Mouse (Mus musculus) heart, embryonic 12.5 days (tissue): ENCODE data around the gene Col4a4. TPM values are rescaled to one million over a fixed set of nuclear protein-coding genes. Genes with fewer than 3 reads are reported as not detected.

Experiments
- ATAC-seq: fragments of 200-750 bp; cut with Nextera tagmentation; 2 replicates; pipeline ENCODE4 v1.8.0; 2017; ENCODE audit warnings: moderate TSS enrichment, moderate library complexity; ENCODE audit not compliant: insufficient number of reproducible peaks, low FRiP score
- H3K27ac ChIP-seq: fragments of 300-500 bp; sonication (generic); 2 replicates; pipeline ENCODE4 v1.5.1; 2016; ENCODE audit warnings: mild to moderate bottlenecking, moderate library complexity; ENCODE audit not compliant: poor library complexity, severe bottlenecking
- H3K27me3 ChIP-seq: fragments of 300-500 bp; sonication (generic); replicated peaks from 2 replicates; pipeline ENCODE4 v1.6.1; 2016; ENCODE audit warnings: mild to moderate bottlenecking, moderate library complexity
- H3K36me3 ChIP-seq: fragments of 300-500 bp; sonication (generic); 2 replicates; pipeline ENCODE4 v1.6.1; 2016; ENCODE audit warnings: mild to moderate bottlenecking, moderate library complexity
- H3K4me1 ChIP-seq: fragments of 300-500 bp; sonication (generic); replicated peaks from 2 replicates; pipeline ENCODE4 v1.6.1; 2016; ENCODE audit warnings: mild to moderate bottlenecking
- H3K4me2 ChIP-seq: fragments of 300-500 bp; sonication (generic); 2 replicates; pipeline ENCODE4 v1.6.1; 2016; ENCODE audit warnings: mild to moderate bottlenecking, moderate library complexity
- H3K4me3 ChIP-seq: fragments of 300-500 bp; sonication (generic); 2 replicates; pipeline ENCODE4 v1.5.1; 2016; ENCODE audit warnings: mild to moderate bottlenecking
- H3K9ac ChIP-seq: fragments of 300-500 bp; sonication (generic); 2 replicates; pipeline ENCODE4 v1.6.1; 2016; ENCODE audit warnings: mild to moderate bottlenecking, moderate library complexity
- H3K9me3 ChIP-seq: fragments of 300-500 bp; sonication (generic); replicated peaks from 2 replicates; pipeline ENCODE4 v1.6.1; 2016; ENCODE audit warnings: mild to moderate bottlenecking, moderate library complexity
- WGBS: fragments of 180-500 bp; shearing (Covaris S2); methylation state at CpG from one replicate; pipeline ENCODE4 v1.1.7; 2016; 5-methylcytosine and 5-hydroxymethylcytosine counted together
- polyA plus RNA-seq: library from polyadenylated mRNA; unstranded; fragments of >200 nt; fragmentation: Nextera tagmentation; extraction: Ambion mirVana; gene quantifications from 2 replicates; pipeline ENCODE4 v1.2.1, GENCODE M21; 2016

Gene Col4a4
- polyA plus RNA-seq, 1 experiment from 2014 or later = 0.33 TPM

GRCm38 (mm10) chr1:82618001-82618400 is 31.4 kb upstream of the Col4a4 start:
- H3K36me3 ChIP-seq = no peaks in the 10 kb centered on the region
- 77% methylated on average over 5 of the region's 5 CpGs for WGBS
- ATAC-seq = no peak
- no peak overlapping the region for H3K27ac ChIP-seq
- no peaks in the 10 kb centered on the region for H3K27me3 ChIP-seq
- peaks cover 5% of the 10 kb centered on the region; the same call in 1 of the 2 replicates for H3K4me1 ChIP-seq
- no peak overlapping the region for H3K4me3 ChIP-seq
- no peak overlapping the region for H3K4me2 ChIP-seq
- H3K9ac ChIP-seq = no peak overlapping the region
- H3K9me3 ChIP-seq = no peaks in the 10 kb centered on the region

- Histone ChIP-seq H3K4me1 (peaks cover 5% of the 10 kb centered on the region; the same call in 1 of the 2 replicates), H3K9me3 (no peaks in the 10 kb centered on the region), H3K4me3 (no peak overlapping the region), H3K4me2 (no peak overlapping the region), H3K27me3 (no peaks in the 10 kb centered on the region), H3K9ac (no peak overlapping the region), H3K27ac (no peak overlapping the region), H3K36me3 (no peaks in the 10 kb centered on the region)
- no peak for ATAC-seq
- WGBS = 85% methylated on average over 9 of the region's 9 CpGs
Observed at GRCm38 (mm10) chr1:82612061-82612660, 25.5 kb upstream of the Col4a4 start.

- Histone ChIP-seq H3K9me3 (no peaks in the 10 kb centered on the region), H3K27me3 (no peaks in the 10 kb centered on the region; the same call in 1 of the 2 replicates), H3K9ac (no peak overlapping the region), H3K27ac (no peak overlapping the region), H3K4me1 (no peaks in the 10 kb centered on the region), H3K4me2 (no peak overlapping the region), H3K4me3 (no peak overlapping the region), H3K36me3 (no peaks in the 10 kb centered on the region)
- ATAC-seq = no peak
- WGBS = 68% methylated on average over 9 of the region's 9 CpGs
Observed at GRCm38 (mm10) chr1:82608646-82609262, 22.1 kb upstream of the Col4a4 start.

- H3K4me2 ChIP-seq = no peak overlapping the region
- H3K4me1 ChIP-seq = peaks cover 5% of the 10 kb centered on the region; the same call in 1 of the 2 replicates
- H3K27me3 ChIP-seq = no peaks in the 10 kb centered on the region; the same call in 1 of the 2 replicates
- no peak overlapping the region for H3K27ac ChIP-seq
- 73% methylated on average over 7 of the region's 7 CpGs for WGBS
- no peaks in the 10 kb centered on the region for H3K9me3 ChIP-seq
- H3K4me3 ChIP-seq = no peak overlapping the region
- H3K36me3 ChIP-seq = no peaks in the 10 kb centered on the region
- no peak overlapping the region for H3K9ac ChIP-seq
- ATAC-seq = no peak
Observed at GRCm38 (mm10) chr1:82605856-82606255, 19.2 kb upstream of the Col4a4 start.

- peaks cover under 1% of the 10 kb centered on the region; the same call in 1 of the 2 replicates for H3K9me3 ChIP-seq
- H3K4me2 ChIP-seq = no peak overlapping the region
- H3K27ac ChIP-seq = no peak overlapping the region
- no peak overlapping the region for H3K4me3 ChIP-seq
- peaks cover 5% of the 10 kb centered on the region; the same call in 1 of the 2 replicates for H3K4me1 ChIP-seq
- H3K9ac ChIP-seq = no peak overlapping the region
- ATAC-seq = no peak
- WGBS = 76% methylated on average over 7 of the region's 7 CpGs
- H3K27me3 ChIP-seq = no peaks in the 10 kb centered on the region; the same call in 1 of the 2 replicates
- H3K36me3 ChIP-seq = no peaks in the 10 kb centered on the region
Observed at GRCm38 (mm10) chr1:82605347-82605746, 18.7 kb upstream of the Col4a4 start.

- WGBS = 53% methylated on average over 7 of the region's 7 CpGs
- no peak overlapping the region for H3K4me2 ChIP-seq
- H3K9ac ChIP-seq = no peak overlapping the region
- H3K36me3 ChIP-seq = no peaks in the 10 kb centered on the region
- H3K27ac ChIP-seq = no peak overlapping the region
- no peak overlapping the region for H3K4me3 ChIP-seq
- no peak for ATAC-seq
- peaks cover 5% of the 10 kb centered on the region; the same call in 1 of the 2 replicates for H3K4me1 ChIP-seq
- no peaks in the 10 kb centered on the region; the same call in 1 of the 2 replicates for H3K27me3 ChIP-seq
- peaks cover 3% of the 10 kb centered on the region; the same call in 1 of the 2 replicates for H3K9me3 ChIP-seq
Observed at GRCm38 (mm10) chr1:82603198-82603950, 16.7 kb upstream of the Col4a4 start.

GRCm38 (mm10) chr1:82596864-82597596 is 10.4 kb upstream of the Col4a4 start:
- Histone ChIP-seq H3K36me3 (no peaks in the 10 kb centered on the region), H3K27me3 (no peaks in the 10 kb centered on the region), H3K27ac (no peak overlapping the region), H3K9ac (no peak overlapping the region), H3K9me3 (peaks cover 3% of the 10 kb centered on the region; the same call in 1 of the 2 replicates), H3K4me3 (no peak overlapping the region), H3K4me1 (peaks cover 9% of the 10 kb centered on the region), H3K4me2 (no peak overlapping the region)
- no peak for ATAC-seq
- 47% methylated on average over 6 of the region's 6 CpGs for WGBS

GRCm38 (mm10) chr1:82590266-82590665 is 3.6 kb upstream of the Col4a4 start:
- ATAC-seq = no peak
- no peak overlapping the region for H3K4me3 ChIP-seq
- H3K4me1 ChIP-seq = peaks cover 12% of the 10 kb centered on the region
- H3K36me3 ChIP-seq = no peaks in the 10 kb centered on the region
- WGBS = 48% methylated on average over 4 of the region's 4 CpGs
- H3K4me2 ChIP-seq = no peak overlapping the region
- no peak overlapping the region for H3K9ac ChIP-seq
- H3K27ac ChIP-seq = no peak overlapping the region
- H3K9me3 ChIP-seq = no peaks in the 10 kb centered on the region
- H3K27me3 ChIP-seq = peaks cover 21% of the 10 kb centered on the region

- no peaks in the 10 kb centered on the region for H3K9me3 ChIP-seq
- peaks cover 26% of the 10 kb centered on the region for H3K27me3 ChIP-seq
- H3K9ac ChIP-seq = no peak overlapping the region
- WGBS = 63% methylated on average over 7 of the region's 7 CpGs
- H3K4me3 ChIP-seq = peak overlapping the region; percentile 51; the same call in 1 of the 2 replicates
- H3K27ac ChIP-seq = no peak overlapping the region
- peak overlapping the region; percentile 83; the same call in 1 of the 2 replicates for H3K4me2 ChIP-seq
- no peak for ATAC-seq
- peaks cover 12% of the 10 kb centered on the region for H3K4me1 ChIP-seq
- no peaks in the 10 kb centered on the region for H3K36me3 ChIP-seq
Observed at GRCm38 (mm10) chr1:82585981-82586380, 668 bp downstream of the Col4a4 start.

GRCm38 (mm10) chr1:82578320-82578719 is 8.3 kb downstream of the Col4a4 start:
- no peak overlapping the region for H3K27ac ChIP-seq
- 63% methylated on average over 4 of the region's 4 CpGs for WGBS
- no peaks in the 10 kb centered on the region for H3K27me3 ChIP-seq
- no peak overlapping the region for H3K4me2 ChIP-seq
- ATAC-seq = no peak
- no peaks in the 10 kb centered on the region for H3K36me3 ChIP-seq
- 0 out of 2 replicates have a peak, but pooled peaks cover 2% of the 10 kb centered on the region for H3K9me3 ChIP-seq
- H3K4me1 ChIP-seq = peaks cover 13% of the 10 kb centered on the region
- no peak overlapping the region for H3K9ac ChIP-seq
- H3K4me3 ChIP-seq = no peak overlapping the region
